8 mouse cellular contexts compared by ENCODE assay signal in the genomic region with DNA sequence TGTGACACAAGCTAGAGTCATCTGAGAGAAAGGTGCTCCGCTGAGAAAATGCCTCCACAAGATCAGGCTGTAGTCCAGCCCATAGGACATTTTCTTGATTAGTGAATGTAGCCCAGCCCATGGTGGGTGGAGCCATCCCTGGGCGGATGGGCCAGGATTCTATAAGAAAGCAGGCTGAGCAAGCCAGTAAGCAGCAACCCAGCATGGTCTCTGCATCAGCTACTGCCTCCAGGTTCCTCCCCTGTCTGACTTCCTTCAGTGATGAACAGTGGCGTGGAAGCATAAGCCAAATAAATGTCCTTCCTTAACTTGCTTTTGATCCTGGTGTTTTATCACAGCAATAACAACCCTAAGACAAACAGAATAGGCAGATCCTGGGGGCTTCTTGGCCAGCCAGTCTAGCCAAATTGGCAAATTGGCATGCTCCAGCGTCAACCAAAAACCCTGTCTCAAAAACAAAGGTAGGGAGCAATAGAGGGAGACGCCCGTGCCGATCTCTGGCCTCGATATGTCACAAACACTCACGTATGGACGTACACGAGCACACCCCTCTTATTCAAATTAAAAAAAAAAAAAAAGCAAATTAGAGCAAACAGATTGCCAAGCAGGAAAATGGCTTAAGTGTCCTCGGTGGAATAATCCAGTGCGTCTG. TPM values are rescaled to one million over a fixed set of nuclear protein-coding genes. Genes with fewer than 3 reads are reported as not detected.
A peak's percentile ranks its signal among the peaks of the same experiment; 100 is the strongest.
DNase-seq lines count a peak whose midpoint lies in the region; ATAC-seq and TF ChIP-seq lines count a peak whose summit lies in the region.

No protein-coding gene starts in this region.

- no peaks in the 10 kb centered on the region for H3K9me3 ChIP-seq in ES-Bruce4 (replicated peaks; ENCODE audit: control insufficient read depth, insufficient read depth, low read length, poor library complexity, severe bottlenecking)
- H3K9me3 ChIP-seq in hindbrain, embryonic 12.5 days (replicated peaks): no peaks in the 10 kb centered on the region
- H3K9me3 ChIP-seq in limb, embryonic 13.5 days: no peaks in the 10 kb centered on the region
- H3K9me3 ChIP-seq in neural tube, embryonic 15.5 days (replicated peaks): no peaks in the 10 kb centered on the region

- peak overlapping the region; percentile 94 for H3K4me2 ChIP-seq in hindbrain, embryonic 12.5 days (replicated peaks)
- H3K4me2 ChIP-seq in limb, embryonic 13.5 days (replicated peaks): peak overlapping the region; percentile 62
- peak overlapping the region; percentile 59 for H3K4me2 ChIP-seq in neural tube, embryonic 15.5 days

- no peak for TF ChIP-seq CTCF in ES-Bruce4 (IDR thresholded peaks at IDR 0.05; ENCODE audit: low read depth, low read length)

- peak; percentile 39; the same call in 1 of the 2 replicates for ATAC-seq in hindbrain, embryonic 12.5 days (ENCODE audit: low FRiP score)
- no peak for ATAC-seq in limb, embryonic 13.5 days (ENCODE audit: low FRiP score, low read depth)
- ATAC-seq in neural tube, embryonic 15.5 days (ENCODE audit: low FRiP score): peak; percentile 45

- peak overlapping the region; percentile 10 for H3K9ac ChIP-seq in ES-Bruce4 (ENCODE audit: low read depth, poor library complexity, severe bottlenecking)
- peak overlapping the region; percentile 49 for H3K9ac ChIP-seq in hindbrain, embryonic 12.5 days
- H3K9ac ChIP-seq in limb, embryonic 13.5 days: peak overlapping the region; percentile 48; the same call in 1 of the 2 replicates
- H3K9ac ChIP-seq in neural tube, embryonic 15.5 days (replicated peaks): peak overlapping the region; percentile 40; the same call in 1 of the 2 replicates

- WGBS in hindbrain, embryonic 12.5 days: 11% methylated on average over 13 of the region's 13 CpGs
- 17% methylated on average over 13 of the region's 13 CpGs for WGBS in limb, embryonic 13.5 days
- 8% methylated on average over 13 of the region's 13 CpGs for WGBS in neural tube, embryonic 15.5 days

- no peaks in the 10 kb centered on the region for H3K4me1 ChIP-seq in ES-Bruce4 (ENCODE audit: control insufficient read depth, insufficient read depth, low read length)
- H3K4me1 ChIP-seq in hindbrain, embryonic 12.5 days: peaks cover 24% of the 10 kb centered on the region
- peaks cover 18% of the 10 kb centered on the region for H3K4me1 ChIP-seq in limb, embryonic 13.5 days
- peaks cover 39% of the 10 kb centered on the region for H3K4me1 ChIP-seq in neural tube, embryonic 15.5 days

- H3K27ac ChIP-seq in ES-Bruce4 (ENCODE audit: insufficient read depth, low read length): peak overlapping the region; percentile 65
- peak overlapping the region; percentile 85 for H3K27ac ChIP-seq in hindbrain, embryonic 12.5 days
- no peak overlapping the region for H3K27ac ChIP-seq in limb, embryonic 13.5 days
- H3K27ac ChIP-seq in neural tube, embryonic 15.5 days (replicated peaks): peak overlapping the region; percentile 91

- no peaks in the 10 kb centered on the region for H3K27me3 ChIP-seq in ES-Bruce4 (ENCODE audit: control insufficient read depth, insufficient read depth, low read length, poor library complexity, severe bottlenecking)
- no peaks in the 10 kb centered on the region for H3K27me3 ChIP-seq in hindbrain, embryonic 12.5 days
- no peaks in the 10 kb centered on the region for H3K27me3 ChIP-seq in limb, embryonic 13.5 days
- H3K27me3 ChIP-seq in neural tube, embryonic 15.5 days (replicated peaks): no peaks in the 10 kb centered on the region

- peak; percentile 70 for DNase-seq in 3T3-L1 (ENCODE audit: low read depth, low spot score)
- DNase-seq in embryo, embryonic 10 days (ENCODE audit: low spot score): peak; percentile 79
- DNase-seq in ovary, adult 18-20 months (ENCODE audit: low spot score): no peak
- no peak for DNase-seq in gastrocnemius, postnatal 10 days

- H3K36me3 ChIP-seq in ES-Bruce4 (ENCODE audit: control insufficient read depth, insufficient read depth, low read length, poor library complexity, severe bottlenecking): peaks cover 4% of the 10 kb centered on the region; the same call in 1 of the 2 replicates
- peaks cover 14% of the 10 kb centered on the region for H3K36me3 ChIP-seq in hindbrain, embryonic 12.5 days
- H3K36me3 ChIP-seq in limb, embryonic 13.5 days: peaks cover 17% of the 10 kb centered on the region
- H3K36me3 ChIP-seq in neural tube, embryonic 15.5 days: peaks cover 17% of the 10 kb centered on the region

- H3K4me3 ChIP-seq in ES-Bruce4 (ENCODE audit: low read depth, low read length): peak overlapping the region; percentile 65
- H3K4me3 ChIP-seq in hindbrain, embryonic 12.5 days: peak overlapping the region; percentile 20
- peak overlapping the region; percentile 34 for H3K4me3 ChIP-seq in limb, embryonic 13.5 days
- H3K4me3 ChIP-seq in neural tube, embryonic 15.5 days (replicated peaks): peak overlapping the region; percentile 96

- no peak for TF ChIP-seq EP300 in ES-Bruce4 (IDR thresholded peaks at IDR 0.05; ENCODE audit: insufficient read depth, low read depth, low read length)

- peak; percentile 86 for TF ChIP-seq POLR2A in ES-Bruce4 (IDR thresholded peaks at IDR 0.05; ENCODE audit: insufficient read depth, low read length)

RNA-seq across cellular contexts. Expression of a gene that starts 2.0 kb away (rescaled TPM):
- 14.1 and 16.7 TPM in 2 replicates for polyA plus RNA-seq in ES-Bruce4 (2011; ENCODE audit: insufficient read depth, insufficient read length, low read depth, missing spikeins)
- 118 TPM in 2 replicates for polyA plus RNA-seq in hindbrain, embryonic 12.5 days (2016; fragmentation: Nextera tagmentation; extraction: Ambion mirVana)
- 80.8 and 84.9 TPM in 2 replicates for polyA plus RNA-seq in limb, embryonic 13.5 days (2015; fragmentation: Nextera tagmentation; extraction: Ambion mirVana)
- polyA plus RNA-seq in neural tube, embryonic 15.5 days (2015; fragmentation: Nextera tagmentation; extraction: Ambion mirVana): 127 and 130 TPM in 2 replicates
- 10 to 100 TPM; 29.4 to 33.9 TPM for total RNA-seq in gastrocnemius, postnatal 10 days (2021)

RNA-seq across cellular contexts. Expression of a gene that starts 42.1 kb away (rescaled TPM):
- 7.7 and 9.5 TPM in 2 replicates for polyA plus RNA-seq in ES-Bruce4 (2011; ENCODE audit: insufficient read depth, insufficient read length, low read depth, missing spikeins)
- polyA plus RNA-seq in hindbrain, embryonic 12.5 days (2016; fragmentation: Nextera tagmentation; extraction: Ambion mirVana): 21.6 and 25.8 TPM in 2 replicates
- polyA plus RNA-seq in limb, embryonic 13.5 days (2015; fragmentation: Nextera tagmentation; extraction: Ambion mirVana): 6.2 and 6.9 TPM in 2 replicates
- polyA plus RNA-seq in neural tube, embryonic 15.5 days (2015; fragmentation: Nextera tagmentation; extraction: Ambion mirVana): 69.5 and 70.4 TPM in 2 replicates
- total RNA-seq in gastrocnemius, postnatal 10 days (2021): 1 to 10 TPM; 1.6 to 3.3 TPM

RNA-seq across cellular contexts. Expression of a gene that starts 47.8 kb away (rescaled TPM):
- polyA plus RNA-seq in ES-Bruce4 (2011; ENCODE audit: insufficient read depth, insufficient read length, low read depth, missing spikeins): 0.72 and 0.85 TPM in 2 replicates
- polyA plus RNA-seq in hindbrain, embryonic 12.5 days (2016; fragmentation: Nextera tagmentation; extraction: Ambion mirVana): 1.7 and 2.0 TPM in 2 replicates
- polyA plus RNA-seq in limb, embryonic 13.5 days (2015; fragmentation: Nextera tagmentation; extraction: Ambion mirVana): 0.29 and 0.43 TPM in 2 replicates
- polyA plus RNA-seq in neural tube, embryonic 15.5 days (2015; fragmentation: Nextera tagmentation; extraction: Ambion mirVana): 4.6 and 5.3 TPM in 2 replicates
- total RNA-seq in gastrocnemius, postnatal 10 days (2021): 1 to 10 TPM; 2.7 to 3.4 TPM

RNA-seq across cellular contexts. Expression of a gene that starts 52.8 kb away (rescaled TPM):
- polyA plus RNA-seq in ES-Bruce4 (2011; ENCODE audit: insufficient read depth, insufficient read length, low read depth, missing spikeins): 71.0 and 75.9 TPM in 2 replicates
- polyA plus RNA-seq in hindbrain, embryonic 12.5 days (2016; fragmentation: Nextera tagmentation; extraction: Ambion mirVana): 141 and 148 TPM in 2 replicates
- 174 and 188 TPM in 2 replicates for polyA plus RNA-seq in limb, embryonic 13.5 days (2015; fragmentation: Nextera tagmentation; extraction: Ambion mirVana)
- polyA plus RNA-seq in neural tube, embryonic 15.5 days (2015; fragmentation: Nextera tagmentation; extraction: Ambion mirVana): 108 and 123 TPM in 2 replicates
- 10 to 100 TPM; 29.7 to 32.0 TPM for total RNA-seq in gastrocnemius, postnatal 10 days (2021)

RNA-seq across cellular contexts. Expression of a gene that starts 57.5 kb away (rescaled TPM):
- polyA plus RNA-seq in ES-Bruce4 (2011; ENCODE audit: insufficient read depth, insufficient read length, low read depth, missing spikeins): 24.6 and 35.2 TPM in 2 replicates
- polyA plus RNA-seq in hindbrain, embryonic 12.5 days (2016; fragmentation: Nextera tagmentation; extraction: Ambion mirVana): 1.2 and 2.2 TPM in 2 replicates
- polyA plus RNA-seq in limb, embryonic 13.5 days (2015; fragmentation: Nextera tagmentation; extraction: Ambion mirVana): 1.4 and 1.6 TPM in 2 replicates
- 1.0 TPM in 2 replicates for polyA plus RNA-seq in neural tube, embryonic 15.5 days (2015; fragmentation: Nextera tagmentation; extraction: Ambion mirVana)
- total RNA-seq in gastrocnemius, postnatal 10 days (2021): 1 to 10 TPM; 3.0 to 6.1 TPM

Comparison
In these comparisons a context has a peak if more than half of its experiments do, and no peak if none do; other contexts are left out.
1. DNase-seq: peak in 3T3-L1 (single experiment) and embryo, embryonic 10 days (single experiment); none in ovary, adult 18-20 months (single experiment) and gastrocnemius, postnatal 10 days (single experiment).
2. H3K4me3 ChIP-seq: peak in every context shown above with its lines; median percentile 96 in neural tube, embryonic 15.5 days; 65 in ES-Bruce4; 34 in limb, embryonic 13.5 days; 20 in hindbrain, embryonic 12.5 days.
3. Peak in every context shown above with its lines, with median percentiles within 50 percentile points of each other: H3K9ac ChIP-seq and H3K4me2 ChIP-seq.